Mouse (Mus musculus) lung, embryonic 15.5 days (tissue): ENCODE measurements at regions not wholly inside any gene's neighbourhood (a gene's known extent, or its start where the extent isn't known, plus 50 kb on each side); places are given as distances from the start of the nearest gene placed in this dataset.
"Not testable (repeated sequence)": the region's sequence is repeated elsewhere in the genome, so short reads cannot be mapped to it uniquely, and the experiment has no call there.

Experiments
- ATAC-seq: fragments of 200-750 bp; cut with Nextera tagmentation; 2 replicates; pipeline ENCODE4 v1.8.0; 2017; ENCODE audit warnings: moderate number of reproducible peaks, borderline replicate concordance; ENCODE audit not compliant: low FRiP score, low TSS enrichment; ENCODE audit errors: extremely low read depth
- H3K27ac ChIP-seq: fragments of 300-500 bp; sonication (generic); 2 replicates; pipeline ENCODE4 v1.5.1; 2015; ENCODE audit warnings: moderate library complexity, mild to moderate bottlenecking, inconsistent platforms
- H3K27me3 ChIP-seq: fragments of 300-500 bp; sonication (generic); 2 replicates; pipeline ENCODE4 v1.6.1; 2015; ENCODE audit warnings: inconsistent platforms
- H3K36me3 ChIP-seq: fragments of 300-500 bp; sonication (generic); 2 replicates; pipeline ENCODE4 v1.6.1; 2015; ENCODE audit warnings: inconsistent platforms
- H3K4me1 ChIP-seq: fragments of 300-500 bp; sonication (generic); 2 replicates; pipeline ENCODE4 v1.6.1; 2015; ENCODE audit warnings: inconsistent platforms
- H3K4me2 ChIP-seq: fragments of 300-500 bp; sonication (generic); 2 replicates; pipeline ENCODE4 v1.6.1; 2015; ENCODE audit warnings: inconsistent platforms, mild to moderate bottlenecking, moderate library complexity
- H3K4me3 ChIP-seq: fragments of 300-500 bp; sonication (generic); 2 replicates; pipeline ENCODE4 v1.5.1; 2015; ENCODE audit warnings: mild to moderate bottlenecking, inconsistent platforms
- H3K9ac ChIP-seq: fragments of 300-500 bp; sonication (generic); 2 replicates; pipeline ENCODE4 v1.6.1; 2015; ENCODE audit warnings: inconsistent platforms
- H3K9me3 ChIP-seq: fragments of 300-500 bp; sonication (generic); 2 replicates; pipeline ENCODE4 v1.6.1; 2016; ENCODE audit warnings: inconsistent platforms
- WGBS: fragments of 180-500 bp; shearing (Covaris S2); methylation state at CpG from one replicate; pipeline ENCODE4 v1.1.7; 2015; 5-methylcytosine and 5-hydroxymethylcytosine counted together

- Histone ChIP-seq H3K9ac (no peak overlapping the region), H3K9me3 (no peaks in the 10 kb centered on the region), H3K36me3 (no peaks in the 10 kb centered on the region), H3K27ac (no peak overlapping the region), H3K4me3 (no peak overlapping the region), H3K4me1 (no peaks in the 10 kb centered on the region), H3K4me2 (no peak overlapping the region), H3K27me3 (no peaks in the 10 kb centered on the region)
- ATAC-seq, result no peak
- 54% methylated on average over 4 of the region's 4 CpGs for WGBS
Measured at GRCm38 (mm10) chr11:56505068-56505467, 464.3 kb upstream of the Nmur2 start.

GRCm38 (mm10) chr11:56514941-56515340 lies 474.1 kb upstream of the Nmur2 start:
- Histone ChIP-seq H3K36me3 (no peaks in the 10 kb centered on the region), H3K9ac (no peak overlapping the region), H3K27ac (no peak overlapping the region), H3K4me3 (no peak overlapping the region), H3K9me3 (no peaks in the 10 kb centered on the region), H3K27me3 (no peaks in the 10 kb centered on the region; the same call in 1 of the 2 replicates), H3K4me2 (no peak overlapping the region), H3K4me1 (no peaks in the 10 kb centered on the region)
- 79% methylated on average over 2 of the region's 2 CpGs for WGBS
- no peak for ATAC-seq

DNA sequence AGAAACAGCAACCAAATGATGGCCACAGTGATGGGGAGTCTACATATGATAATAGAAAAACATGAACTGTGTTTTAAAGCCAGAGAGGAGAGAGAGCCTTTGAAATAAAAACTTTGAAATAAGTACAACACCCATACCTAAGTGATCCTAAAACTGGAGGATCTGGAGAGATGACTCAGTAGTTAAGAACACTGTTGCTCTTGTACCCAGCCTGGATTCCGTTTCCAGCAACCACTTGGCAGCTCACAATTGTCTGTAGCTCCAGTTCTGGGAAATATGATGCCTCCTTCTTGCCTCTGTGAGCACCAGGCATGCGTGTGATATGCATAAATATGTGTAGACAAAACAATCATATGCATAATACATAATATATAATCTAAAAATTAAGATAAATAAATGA lies 477.7 kb upstream of the Nmur2 start:
- H3K4me3 ChIP-seq, result no peak overlapping the region
- no peak for ATAC-seq
- 36% methylated on average over 2 of the region's 2 CpGs for WGBS

GRCm38 (mm10) chr11:56550736-56551135 lies 460.5 kb upstream of the Gria1 start:
- no peak overlapping the region for H3K9ac ChIP-seq
- no peaks in the 10 kb centered on the region for H3K27me3 ChIP-seq
- WGBS, result 16% methylated on average over 4 of the region's 4 CpGs
- H3K4me2 ChIP-seq, result no peak overlapping the region
- no peak for ATAC-seq
- no peaks in the 10 kb centered on the region for H3K36me3 ChIP-seq
- no peak overlapping the region for H3K27ac ChIP-seq
- no peaks in the 10 kb centered on the region for H3K9me3 ChIP-seq
- no peaks in the 10 kb centered on the region for H3K4me1 ChIP-seq
- no peak overlapping the region for H3K4me3 ChIP-seq

More for the DNA sequence above, 477.7 kb upstream of the Nmur2 start:
- H3K36me3 ChIP-seq, result no peaks in the 10 kb centered on the region
- no peak overlapping the region for H3K4me2 ChIP-seq
- no peaks in the 10 kb centered on the region for H3K4me1 ChIP-seq
- no peak overlapping the region for H3K9ac ChIP-seq
- no peaks in the 10 kb centered on the region for H3K9me3 ChIP-seq
- H3K27ac ChIP-seq, result no peak overlapping the region
- no peaks in the 10 kb centered on the region; the same call in 1 of the 2 replicates for H3K27me3 ChIP-seq

- no peak overlapping the region for H3K27ac ChIP-seq
- WGBS, result 47% methylated on average over 1 of the region's 1 CpGs
- H3K4me3 ChIP-seq, result no peak overlapping the region
- no peak overlapping the region for H3K4me2 ChIP-seq
- H3K4me1 ChIP-seq, result no peaks in the 10 kb centered on the region
- no peaks in the 10 kb centered on the region for H3K36me3 ChIP-seq
- ATAC-seq, result no peak
- H3K27me3 ChIP-seq, result no peaks in the 10 kb centered on the region
- H3K9me3 ChIP-seq, result no peaks in the 10 kb centered on the region
- H3K9ac ChIP-seq, result no peak overlapping the region
Measured at GRCm38 (mm10) chr11:56556332-56556731, 454.9 kb upstream of the Gria1 start.

DNA sequence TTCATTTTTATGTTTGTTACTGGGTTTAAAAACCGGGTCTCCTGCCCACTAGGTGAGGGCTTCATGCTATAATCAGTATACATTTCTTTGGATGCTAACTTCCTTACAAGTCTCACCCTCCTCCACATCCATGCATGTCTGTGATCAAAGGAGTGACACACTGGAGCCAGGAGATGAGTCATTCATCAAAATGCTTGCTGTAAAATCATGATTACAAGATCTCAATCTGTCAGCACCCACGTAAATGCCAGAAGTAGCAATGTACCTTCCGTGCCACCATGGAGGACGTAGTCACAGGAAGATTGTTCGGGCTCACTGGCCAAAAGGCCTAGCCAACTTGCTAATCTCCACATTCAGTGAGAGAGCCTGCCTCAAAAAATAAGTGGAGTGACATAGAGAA lies 431.2 kb upstream of the Gria1 start:
- H3K27me3 ChIP-seq, result no peaks in the 10 kb centered on the region
- no peak overlapping the region for H3K4me3 ChIP-seq
- H3K36me3 ChIP-seq, result no peaks in the 10 kb centered on the region
- WGBS, result 71% methylated on average over 5 of the region's 5 CpGs
- H3K27ac ChIP-seq, result no peak overlapping the region
- no peak for ATAC-seq
- H3K4me1 ChIP-seq, result no peaks in the 10 kb centered on the region
- no peaks in the 10 kb centered on the region for H3K9me3 ChIP-seq
- no peak overlapping the region for H3K4me2 ChIP-seq
- no peak overlapping the region for H3K9ac ChIP-seq

DNA sequence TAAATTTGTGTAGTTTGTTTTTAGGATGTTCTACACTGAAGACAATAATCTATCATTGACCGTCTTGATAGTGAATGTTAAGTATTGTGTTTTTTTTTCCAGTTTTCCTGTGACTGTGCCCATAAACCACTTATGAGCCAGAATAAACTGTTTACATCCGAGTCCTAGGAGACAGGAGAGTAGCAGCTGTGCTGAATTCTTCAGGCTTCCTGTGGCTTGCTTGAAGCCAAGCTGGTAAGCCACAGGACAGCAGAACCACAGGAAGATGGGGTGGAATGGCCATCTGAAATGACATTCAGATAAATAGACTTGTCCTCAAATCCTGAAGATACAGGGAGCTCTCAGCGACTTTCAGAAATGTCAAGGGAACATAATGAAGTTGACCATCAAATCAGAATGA lies 428.1 kb upstream of the Gria1 start:
- H3K4me1 ChIP-seq, result no peaks in the 10 kb centered on the region
- no peak overlapping the region for H3K27ac ChIP-seq
- no peaks in the 10 kb centered on the region for H3K36me3 ChIP-seq
- H3K9ac ChIP-seq, result no peak overlapping the region
- no peak overlapping the region for H3K4me2 ChIP-seq
- H3K4me3 ChIP-seq, result no peak overlapping the region
- no peaks in the 10 kb centered on the region for H3K9me3 ChIP-seq
- WGBS, result 58% methylated on average over 3 of the region's 3 CpGs
- no peaks in the 10 kb centered on the region for H3K27me3 ChIP-seq
- ATAC-seq, result no peak

- H3K4me2 ChIP-seq, H3K27ac ChIP-seq, H3K9me3 ChIP-seq, H3K4me3 ChIP-seq, H3K36me3 ChIP-seq, H3K9ac ChIP-seq, H3K27me3 ChIP-seq, H3K4me1 ChIP-seq: not testable (repeated sequence)
- 0 out of 2 replicates have a peak, but pooled peaks have one; percentile 46 for ATAC-seq
- WGBS, result 84% methylated on average over 3 of the region's 6 CpGs
Measured at GRCm38 (mm10) chr11:56593435-56593834, 417.8 kb upstream of the Gria1 start.

GRCm38 (mm10) chr11:56603742-56604141 lies 407.4 kb upstream of the Gria1 start:
- no peaks in the 10 kb centered on the region for H3K27me3 ChIP-seq
- no peak for ATAC-seq
- H3K4me1 ChIP-seq, result no peaks in the 10 kb centered on the region
- no peak overlapping the region for H3K9ac ChIP-seq
- no peak overlapping the region for H3K4me2 ChIP-seq
- H3K9me3 ChIP-seq, result no peaks in the 10 kb centered on the region
- H3K27ac ChIP-seq, result no peak overlapping the region
- H3K36me3 ChIP-seq, result no peaks in the 10 kb centered on the region
- no peak overlapping the region for H3K4me3 ChIP-seq
- 78% methylated on average over 1 of the region's 1 CpGs for WGBS

- Histone ChIP-seq H3K4me2 (no peak overlapping the region), H3K27me3 (no peaks in the 10 kb centered on the region), H3K9me3 (no peaks in the 10 kb centered on the region), H3K9ac (no peak overlapping the region), H3K4me1 (no peaks in the 10 kb centered on the region), H3K27ac (no peak overlapping the region), H3K4me3 (no peak overlapping the region), H3K36me3 (no peaks in the 10 kb centered on the region)
- 43% methylated on average over 3 of the region's 3 CpGs for WGBS
- no peak for ATAC-seq
Measured at GRCm38 (mm10) chr11:56627659-56628058, 383.5 kb upstream of the Gria1 start.

DNA sequence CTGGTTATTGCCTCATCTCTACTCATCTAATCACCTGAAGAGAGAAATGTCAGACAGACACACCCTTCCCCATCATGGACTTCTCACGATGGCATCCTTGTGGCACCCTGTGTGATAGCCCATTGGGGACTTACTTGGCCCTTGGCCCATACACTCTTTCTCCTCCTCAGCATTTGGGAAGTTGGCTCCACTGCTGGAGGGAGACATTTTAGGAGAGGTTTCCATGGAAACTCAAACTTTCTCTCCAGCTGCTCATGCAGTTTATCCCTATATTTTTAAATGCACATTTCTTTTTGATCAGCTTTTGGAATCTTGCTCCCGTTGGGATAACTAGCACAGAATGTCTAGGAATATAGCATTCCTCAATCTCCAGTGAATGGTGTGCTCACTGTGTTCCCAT lies 377.7 kb upstream of the Gria1 start:
- no peak for ATAC-seq
- 68% methylated on average over 2 of the region's 2 CpGs for WGBS

GRCm38 (mm10) chr11:56636606-56637226 lies 374.5 kb upstream of the Gria1 start:
- H3K9ac ChIP-seq, result no peak overlapping the region
- H3K4me3 ChIP-seq, result no peak overlapping the region
- H3K27me3 ChIP-seq, result no peaks in the 10 kb centered on the region
- no peak overlapping the region for H3K27ac ChIP-seq
- no peak for ATAC-seq
- WGBS, result 66% methylated on average over 8 of the region's 8 CpGs
- no peaks in the 10 kb centered on the region for H3K36me3 ChIP-seq
- no peaks in the 10 kb centered on the region for H3K9me3 ChIP-seq
- no peak overlapping the region for H3K4me2 ChIP-seq
- no peaks in the 10 kb centered on the region for H3K4me1 ChIP-seq

More for the DNA sequence above, 377.7 kb upstream of the Gria1 start:
- H3K27ac ChIP-seq, result no peak overlapping the region
- no peaks in the 10 kb centered on the region for H3K9me3 ChIP-seq
- H3K9ac ChIP-seq, result no peak overlapping the region
- no peaks in the 10 kb centered on the region for H3K27me3 ChIP-seq
- no peaks in the 10 kb centered on the region for H3K36me3 ChIP-seq
- no peak overlapping the region for H3K4me3 ChIP-seq
- no peaks in the 10 kb centered on the region for H3K4me1 ChIP-seq
- no peak overlapping the region for H3K4me2 ChIP-seq

DNA sequence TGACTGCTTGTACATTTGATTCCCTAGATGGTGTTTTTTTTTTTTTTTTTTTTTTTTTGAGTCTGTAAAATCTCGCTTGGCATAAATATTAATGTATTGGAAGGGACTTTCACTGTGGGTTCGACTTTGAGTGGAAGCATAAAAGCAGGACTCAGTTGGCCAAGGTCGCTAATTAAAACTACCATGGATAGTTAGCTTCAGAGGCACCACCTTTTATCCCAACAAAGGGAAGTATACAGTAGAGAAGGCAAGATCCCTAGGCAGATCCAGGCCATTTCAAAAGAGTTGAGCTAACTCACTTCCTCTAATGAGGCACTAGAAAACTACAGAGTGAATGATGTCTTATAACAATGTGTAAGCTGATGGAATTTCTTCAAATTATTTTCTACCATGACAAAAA lies 369.5 kb upstream of the Gria1 start:
- no peaks in the 10 kb centered on the region for H3K36me3 ChIP-seq
- no peak overlapping the region for H3K27ac ChIP-seq
- H3K4me1 ChIP-seq, result no peaks in the 10 kb centered on the region
- no peak overlapping the region for H3K4me2 ChIP-seq
- no peak for ATAC-seq
- 78% methylated on average over 3 of the region's 3 CpGs for WGBS
- no peak overlapping the region for H3K9ac ChIP-seq
- no peaks in the 10 kb centered on the region for H3K9me3 ChIP-seq
- H3K4me3 ChIP-seq, result no peak overlapping the region
- H3K27me3 ChIP-seq, result no peaks in the 10 kb centered on the region
